Mouse (Mus musculus): ENCODE measurements around the gene Grifin. TPM values are rescaled to one million over a fixed set of nuclear protein-coding genes. Genes with fewer than 3 reads are reported as not detected.
A peak's percentile ranks its signal among the peaks of the same experiment; 100 is the strongest.

Grifin gene
- polyA plus RNA-seq, 1 experiment = 2.7 TPM

DNA sequence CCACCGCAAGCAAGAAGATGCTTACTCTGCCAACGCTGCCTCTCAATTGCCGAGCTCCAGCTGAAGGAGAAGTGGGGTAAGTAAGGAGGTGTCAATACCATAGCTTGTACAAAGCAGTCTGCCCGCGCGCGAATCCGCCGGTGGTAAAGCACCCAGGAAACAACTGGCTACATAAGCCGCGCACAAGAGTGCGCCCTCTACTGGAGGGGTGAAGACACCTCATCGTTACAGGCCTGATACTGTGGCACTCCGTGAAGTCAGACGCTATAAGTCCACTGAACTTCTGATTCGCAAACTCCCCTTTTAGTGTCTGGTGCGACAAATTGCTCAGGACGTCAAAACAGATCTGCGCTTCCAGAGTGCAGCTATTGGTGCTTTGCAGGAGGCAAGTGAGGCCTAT lies 18.5 kb downstream of the Grifin start:
- H3K27me3 ChIP-seq (ENCODE audit: control insufficient read depth, insufficient read depth, low read length) = no peaks in the 10 kb centered on the region
- TF ChIP-seq CTCF (IDR thresholded peaks at IDR 0.05; ENCODE audit: borderline replicate concordance, control insufficient read depth, extremely low read depth, insufficient read depth, low read length, poor library complexity) = no peak
- TF ChIP-seq POLR2A (IDR thresholded peaks at IDR 0.05; ENCODE audit: control insufficient read depth, extremely low read depth, insufficient read depth, low read length, poor library complexity) = no peak
- no peaks in the 10 kb centered on the region for H3K36me3 ChIP-seq (ENCODE audit: control insufficient read depth, insufficient read depth, low read length)
- H3K4me1 ChIP-seq (replicated peaks; ENCODE audit: control insufficient read depth, insufficient read depth, low read length) = no peaks in the 10 kb centered on the region
- DNase-seq = no peak
- H3K27ac ChIP-seq (ENCODE audit: control insufficient read depth, insufficient read depth, low read length) = no peak overlapping the region
- 95% methylated on average over 19 of the region's 19 CpGs for WGBS
- no peak overlapping the region for H3K4me3 ChIP-seq (ENCODE audit: control insufficient read depth, insufficient read depth, low read length)

DNA sequence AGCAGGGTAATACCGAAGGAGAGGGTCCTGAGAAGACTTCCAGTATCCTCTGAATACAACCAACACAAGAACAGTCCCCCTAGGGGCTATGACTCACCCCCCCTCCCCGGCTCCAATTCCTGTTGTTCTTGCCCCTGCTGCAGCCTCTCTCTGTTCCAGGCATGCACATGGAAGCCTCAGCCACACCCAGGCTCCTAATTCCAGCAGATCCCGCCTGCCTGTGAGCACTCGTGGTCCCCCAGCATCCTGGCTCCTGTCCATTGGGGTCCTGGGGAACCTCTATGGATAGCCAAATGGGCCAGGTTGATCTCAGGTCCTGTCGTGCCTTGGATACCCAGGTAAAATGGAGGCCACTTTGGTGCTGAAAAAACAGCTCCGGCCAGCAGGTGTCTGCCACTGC lies 19.2 kb downstream of the Grifin start:
- H3K36me3 ChIP-seq (ENCODE audit: control insufficient read depth, insufficient read depth, low read length) = no peaks in the 10 kb centered on the region
- H3K4me3 ChIP-seq (ENCODE audit: control insufficient read depth, insufficient read depth, low read length) = no peak overlapping the region
- 86% methylated on average over 6 of the region's 6 CpGs for WGBS
- TF ChIP-seq POLR2A (IDR thresholded peaks at IDR 0.05; ENCODE audit: control insufficient read depth, extremely low read depth, insufficient read depth, low read length, poor library complexity) (no peak), CTCF (IDR thresholded peaks at IDR 0.05; ENCODE audit: borderline replicate concordance, control insufficient read depth, extremely low read depth, insufficient read depth, low read length, poor library complexity) (no peak)
- H3K27me3 ChIP-seq (ENCODE audit: control insufficient read depth, insufficient read depth, low read length) = no peaks in the 10 kb centered on the region
- no peaks in the 10 kb centered on the region for H3K4me1 ChIP-seq (replicated peaks; ENCODE audit: control insufficient read depth, insufficient read depth, low read length)
- DNase-seq = no peak
- H3K27ac ChIP-seq (ENCODE audit: control insufficient read depth, insufficient read depth, low read length) = no peak overlapping the region

DNA sequence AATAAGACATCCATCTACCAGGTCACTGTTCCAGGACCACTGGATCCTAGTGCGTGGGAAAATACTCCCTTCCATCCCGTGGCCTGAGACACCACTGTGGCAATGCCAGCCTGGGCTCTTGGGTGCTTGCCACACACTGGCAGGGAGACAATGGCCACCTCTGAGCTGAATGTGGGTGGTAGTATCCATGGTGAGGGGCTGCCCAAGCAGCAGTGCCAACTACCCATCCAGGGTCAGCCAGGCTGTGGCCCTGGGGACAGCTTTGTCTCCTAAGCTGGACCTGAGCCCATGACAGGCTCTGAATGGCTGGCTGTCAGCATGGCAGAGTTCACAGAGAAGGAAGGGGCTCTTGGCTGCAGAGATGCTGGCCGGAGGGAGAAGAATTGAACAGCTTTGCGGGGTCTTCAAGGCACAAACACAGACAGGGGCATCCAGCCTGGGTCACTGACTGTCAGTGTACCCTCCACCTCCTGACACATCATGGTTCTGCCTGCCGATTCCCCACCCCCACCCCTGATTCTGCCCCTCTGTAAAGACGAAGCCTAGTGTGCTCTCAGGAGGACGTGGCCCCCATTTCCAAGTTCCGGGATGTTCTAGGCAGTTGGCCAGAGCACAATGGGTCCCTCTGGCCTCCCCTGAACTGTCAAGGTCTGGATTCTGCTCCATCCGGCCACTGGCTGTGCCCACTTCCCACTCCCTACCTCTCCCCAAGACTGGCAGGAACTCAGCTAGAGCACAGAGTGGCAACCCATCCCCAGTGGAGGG lies 21.9 kb downstream of the Grifin start:
- H3K36me3 ChIP-seq (ENCODE audit: control insufficient read depth, insufficient read depth, low read length) = no peaks in the 10 kb centered on the region
- H3K4me1 ChIP-seq (replicated peaks; ENCODE audit: control insufficient read depth, insufficient read depth, low read length) = no peaks in the 10 kb centered on the region
- no peak for DNase-seq
- H3K27ac ChIP-seq (ENCODE audit: control insufficient read depth, insufficient read depth, low read length) = no peak overlapping the region
- no peaks in the 10 kb centered on the region for H3K27me3 ChIP-seq (ENCODE audit: control insufficient read depth, insufficient read depth, low read length)
- 90% methylated on average over 9 of the region's 9 CpGs for WGBS
- TF ChIP-seq CTCF (IDR thresholded peaks at IDR 0.05; ENCODE audit: borderline replicate concordance, control insufficient read depth, extremely low read depth, insufficient read depth, low read length, poor library complexity) (no peak), POLR2A (IDR thresholded peaks at IDR 0.05; ENCODE audit: control insufficient read depth, extremely low read depth, insufficient read depth, low read length, poor library complexity) (no peak)
- H3K4me3 ChIP-seq (ENCODE audit: control insufficient read depth, insufficient read depth, low read length) = no peak overlapping the region

DNA sequence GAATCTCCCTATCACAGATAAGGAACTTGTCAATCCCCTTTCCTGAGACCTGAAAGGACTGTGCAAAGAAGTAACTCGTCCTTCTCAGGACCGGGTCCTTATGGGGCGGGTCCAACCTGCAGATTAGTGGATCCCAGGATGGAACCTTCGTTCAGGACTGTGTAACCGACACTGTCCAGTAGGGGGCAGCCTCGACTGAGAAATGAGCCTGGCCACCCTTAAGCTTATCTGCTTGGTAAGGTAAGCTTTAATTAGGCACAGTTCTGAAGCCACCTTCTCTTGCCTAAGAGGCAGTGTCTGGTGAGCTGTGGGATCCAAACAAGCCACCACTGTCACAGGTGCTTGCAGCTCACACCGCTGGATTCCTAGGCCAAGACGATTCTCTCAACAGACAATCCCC lies 24.8 kb downstream of the Grifin start:
- Histone ChIP-seq H3K4me3 (ENCODE audit: control insufficient read depth, insufficient read depth, low read length) (no peak overlapping the region), H3K27ac (ENCODE audit: control insufficient read depth, insufficient read depth, low read length) (no peak overlapping the region), H3K36me3 (ENCODE audit: control insufficient read depth, insufficient read depth, low read length) (no peaks in the 10 kb centered on the region), H3K4me1 (replicated peaks; ENCODE audit: control insufficient read depth, insufficient read depth, low read length) (no peaks in the 10 kb centered on the region), H3K27me3 (ENCODE audit: control insufficient read depth, insufficient read depth, low read length) (no peaks in the 10 kb centered on the region)
- WGBS = 14% methylated on average over 8 of the region's 8 CpGs
- peak; percentile 79 for DNase-seq
- TF ChIP-seq CTCF (IDR thresholded peaks at IDR 0.05; ENCODE audit: borderline replicate concordance, control insufficient read depth, extremely low read depth, insufficient read depth, low read length, poor library complexity) = peak; percentile 58; the same call in 1 of the 2 replicates
- TF ChIP-seq POLR2A (IDR thresholded peaks at IDR 0.05; ENCODE audit: control insufficient read depth, extremely low read depth, insufficient read depth, low read length, poor library complexity) = no peak

DNA sequence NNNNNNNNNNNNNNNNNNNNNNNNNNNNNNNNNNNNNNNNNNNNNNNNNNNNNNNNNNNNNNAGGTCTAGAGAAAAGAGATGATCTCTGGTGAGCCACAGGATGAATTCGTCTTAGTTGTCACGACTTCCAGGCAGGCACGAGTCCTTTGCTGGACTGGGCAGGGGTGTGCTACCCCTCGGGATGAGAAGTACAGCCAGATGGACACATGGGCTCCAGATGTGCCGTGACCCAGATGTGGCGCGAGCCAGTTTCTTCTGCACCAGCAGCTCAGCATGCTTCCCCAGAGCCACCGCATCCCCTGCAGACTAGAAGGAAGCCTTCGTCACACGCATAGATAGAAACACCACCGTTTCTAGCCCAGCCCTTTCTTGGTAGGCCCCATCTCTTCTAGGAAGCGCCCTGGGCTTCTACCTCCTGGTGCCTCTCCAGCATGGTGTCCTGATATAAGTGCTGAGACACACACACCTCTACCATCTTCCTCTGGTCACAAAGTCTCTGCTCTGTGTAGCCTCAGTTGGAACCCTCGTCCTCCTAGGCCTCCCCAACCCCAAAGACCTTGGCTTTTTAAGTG lies 26.7 kb downstream of the Grifin start:
- H3K36me3 ChIP-seq (ENCODE audit: control insufficient read depth, insufficient read depth, low read length) = no peaks in the 10 kb centered on the region
- no peak overlapping the region for H3K4me3 ChIP-seq (ENCODE audit: control insufficient read depth, insufficient read depth, low read length)
- no peaks in the 10 kb centered on the region for H3K4me1 ChIP-seq (replicated peaks; ENCODE audit: control insufficient read depth, insufficient read depth, low read length)
- TF ChIP-seq POLR2A (IDR thresholded peaks at IDR 0.05; ENCODE audit: control insufficient read depth, extremely low read depth, insufficient read depth, low read length, poor library complexity) (no peak), CTCF (IDR thresholded peaks at IDR 0.05; ENCODE audit: borderline replicate concordance, control insufficient read depth, extremely low read depth, insufficient read depth, low read length, poor library complexity) (no peak)
- DNase-seq = no peak
- 85% methylated on average over 13 of the region's 13 CpGs for WGBS
- no peaks in the 10 kb centered on the region for H3K27me3 ChIP-seq (ENCODE audit: control insufficient read depth, insufficient read depth, low read length)
- no peak overlapping the region for H3K27ac ChIP-seq (ENCODE audit: control insufficient read depth, insufficient read depth, low read length)

DNA sequence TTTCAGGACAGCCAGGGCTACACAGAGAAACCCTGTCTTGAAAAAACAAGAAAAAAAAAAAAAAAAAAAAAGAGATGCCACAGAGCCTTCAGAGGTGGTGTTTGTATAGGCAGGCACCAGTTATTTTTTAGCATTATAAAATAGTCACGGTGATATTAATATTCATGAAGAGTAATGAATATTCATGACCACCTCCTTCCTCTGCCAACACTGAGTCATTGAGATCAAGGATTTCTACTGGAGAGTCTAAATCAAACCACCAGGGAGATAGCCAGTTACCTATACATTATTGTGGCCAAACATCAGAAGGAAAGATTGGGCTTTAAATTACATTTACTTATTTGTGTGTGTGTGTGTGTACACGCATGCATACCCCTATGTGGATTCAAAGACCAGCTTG lies 38.1 kb downstream of the Grifin start:
- Histone ChIP-seq H3K27me3 (ENCODE audit: control insufficient read depth, insufficient read depth, low read length) (no peaks in the 10 kb centered on the region), H3K4me1 (replicated peaks; ENCODE audit: control insufficient read depth, insufficient read depth, low read length) (no peaks in the 10 kb centered on the region), H3K4me3 (ENCODE audit: control insufficient read depth, insufficient read depth, low read length) (no peak overlapping the region), H3K27ac (ENCODE audit: control insufficient read depth, insufficient read depth, low read length) (no peak overlapping the region), H3K36me3 (ENCODE audit: control insufficient read depth, insufficient read depth, low read length) (peaks cover 9% of the 10 kb centered on the region)
- no peak for DNase-seq
- TF ChIP-seq POLR2A (IDR thresholded peaks at IDR 0.05; ENCODE audit: control insufficient read depth, extremely low read depth, insufficient read depth, low read length, poor library complexity) (no peak), CTCF (IDR thresholded peaks at IDR 0.05; ENCODE audit: borderline replicate concordance, control insufficient read depth, extremely low read depth, insufficient read depth, low read length, poor library complexity) (no peak)
- 100% methylated on average over 2 of the region's 2 CpGs for WGBS

All from thymus, adult 2 months (tissue).